Mouse (Mus musculus) hindbrain, embryonic 13.5 days (tissue): ENCODE results near the gene Snrnp70. TPM values are rescaled to one million over a fixed set of nuclear protein-coding genes. Genes with fewer than 3 reads are reported as not detected.
"Not testable (repeated sequence)": the region's sequence is repeated elsewhere in the genome, so short reads cannot be mapped to it uniquely, and the experiment has no call there.

ENCODE experiments used
- ATAC-seq: fragments of 200-750 bp; cut with Nextera tagmentation; 2 replicates; pipeline ENCODE4 v1.8.0; 2017; ENCODE audit warnings: moderate TSS enrichment; ENCODE audit not compliant: low FRiP score
- H3K27ac ChIP-seq: fragments of 300-500 bp; sonication (generic); 2 replicates; pipeline ENCODE4 v1.5.1; 2015; ENCODE audit warnings: inconsistent platforms, mild to moderate bottlenecking, moderate library complexity
- H3K27me3 ChIP-seq: fragments of 300-500 bp; sonication (generic); 2 replicates; pipeline ENCODE4 v1.6.1; 2015; ENCODE audit warnings: mild to moderate bottlenecking, inconsistent platforms
- H3K36me3 ChIP-seq: fragments of 300-500 bp; sonication (generic); 2 replicates; pipeline ENCODE4 v1.6.1; 2015; ENCODE audit warnings: mild to moderate bottlenecking, inconsistent platforms
- H3K4me1 ChIP-seq: fragments of 300-500 bp; sonication (generic); replicated peaks from 2 replicates; pipeline ENCODE4 v1.6.1; 2015; ENCODE audit warnings: inconsistent platforms
- H3K4me2 ChIP-seq: fragments of 300-500 bp; sonication (generic); 2 replicates; pipeline ENCODE4 v1.6.1; 2015; ENCODE audit warnings: inconsistent platforms, mild to moderate bottlenecking, moderate library complexity
- H3K4me3 ChIP-seq: fragments of 300-500 bp; sonication (generic); 2 replicates; pipeline ENCODE4 v1.5.1; 2015; ENCODE audit warnings: mild to moderate bottlenecking, inconsistent platforms
- H3K9ac ChIP-seq: fragments of 300-500 bp; sonication (generic); 2 replicates; pipeline ENCODE4 v1.6.1; 2015; ENCODE audit warnings: mild to moderate bottlenecking, inconsistent platforms
- H3K9me3 ChIP-seq: fragments of 300-500 bp; sonication (generic); 2 replicates; pipeline ENCODE4 v1.6.1; 2016; ENCODE audit warnings: inconsistent platforms
- WGBS: fragments of 180-500 bp; shearing (Covaris S2); methylation state at CpG from one replicate; pipeline ENCODE4 v1.1.7; 2015; 5-methylcytosine and 5-hydroxymethylcytosine counted together
- polyA plus RNA-seq: library from polyadenylated mRNA; unstranded; fragments of >200 nt; fragmentation: Nextera tagmentation; extraction: Ambion mirVana; gene quantifications from 2 replicates; pipeline ENCODE4 v1.2.1, GENCODE M21; 2015

Gene Snrnp70
- polyA plus RNA-seq, 1 experiment from 2014 or later, result 215 TPM

DNA sequence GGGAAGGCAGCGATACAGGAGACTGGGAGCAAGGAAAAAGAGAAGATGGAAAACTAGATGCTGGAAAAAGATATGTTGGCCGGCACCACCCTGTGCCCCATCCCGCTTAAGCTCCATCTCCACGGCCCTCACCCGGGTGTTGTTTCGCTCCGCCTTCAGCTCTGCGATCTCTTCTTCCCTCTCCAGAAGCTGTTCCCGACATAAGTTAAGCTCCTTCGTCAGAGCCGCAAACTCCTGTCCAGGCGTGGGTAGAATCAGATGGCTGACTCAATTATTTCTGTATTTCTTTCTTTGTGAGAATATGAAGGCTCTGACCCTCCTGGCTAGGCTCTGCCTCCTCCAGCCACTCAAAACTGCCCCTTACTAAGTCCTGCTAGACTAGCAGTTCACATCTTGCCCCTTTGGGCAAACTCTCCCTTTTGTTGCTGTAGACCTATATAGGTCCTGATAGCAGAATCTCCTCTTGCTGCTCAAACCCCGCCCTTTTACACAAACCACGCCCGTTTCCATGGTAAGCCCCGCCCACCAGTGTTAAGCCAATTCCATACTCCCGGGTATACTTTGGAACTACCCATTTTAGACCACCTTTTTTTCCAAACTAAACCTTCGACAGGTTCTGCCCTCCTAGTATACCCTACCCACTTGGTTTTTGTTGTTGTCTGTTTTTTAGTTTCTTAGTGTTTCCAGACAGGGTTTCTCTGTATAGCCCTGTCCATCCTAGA is 35.0 kb downstream of the Snrnp70 start:
- H3K36me3 ChIP-seq, result peaks cover 42% of the 10 kb centered on the region
- no peak overlapping the region for H3K9ac ChIP-seq
- no peaks in the 10 kb centered on the region for H3K9me3 ChIP-seq
- 55% methylated on average over 18 of the region's 18 CpGs for WGBS
- H3K27ac ChIP-seq, result no peak overlapping the region
- ATAC-seq, result 0 out of 2 replicates have a peak, but pooled peaks have one; percentile 1
- peak overlapping the region; percentile 45 for H3K4me3 ChIP-seq
- peak overlapping the region; percentile 84 for H3K4me2 ChIP-seq
- peaks cover 37% of the 10 kb centered on the region for H3K4me1 ChIP-seq
- H3K27me3 ChIP-seq, result peaks cover 41% of the 10 kb centered on the region

GRCm38 (mm10) chr7:45359081-45359480 is 36.5 kb downstream of the Snrnp70 start:
- H3K4me2 ChIP-seq, H3K27ac ChIP-seq: not testable (repeated sequence)
- peaks cover 56% of the 10 kb centered on the region for H3K36me3 ChIP-seq

GRCm38 (mm10) chr7:45356087-45356486 is 39.5 kb downstream of the Snrnp70 start:
- ATAC-seq, result no peak
- 62% methylated on average over 13 of the region's 13 CpGs for WGBS
- Histone ChIP-seq H3K9ac (no peak overlapping the region), H3K4me3 (no peak overlapping the region), H3K4me1 (peaks cover 2% of the 10 kb centered on the region; the same call in 1 of the 2 replicates), H3K27me3 (0 out of 2 replicates have a peak, but pooled peaks cover 10% of the 10 kb centered on the region), H3K4me2 (no peak overlapping the region), H3K9me3 (no peaks in the 10 kb centered on the region), H3K36me3 (peaks cover 80% of the 10 kb centered on the region), H3K27ac (no peak overlapping the region)

More at GRCm38 (mm10) chr7:45359081-45359480, 36.5 kb downstream of the Snrnp70 start:
- H3K9me3 ChIP-seq, H3K4me3 ChIP-seq, ATAC-seq, H3K9ac ChIP-seq: not testable (repeated sequence)
- WGBS, result 62% methylated on average over 10 of the region's 11 CpGs
- peaks cover 30% of the 10 kb centered on the region for H3K27me3 ChIP-seq
- H3K4me1 ChIP-seq, result peaks cover 24% of the 10 kb centered on the region

- H3K4me2 ChIP-seq, result no peak overlapping the region
Observed at GRCm38 (mm10) chr7:45355318-45356020, 40.1 kb downstream of the Snrnp70 start.

DNA sequence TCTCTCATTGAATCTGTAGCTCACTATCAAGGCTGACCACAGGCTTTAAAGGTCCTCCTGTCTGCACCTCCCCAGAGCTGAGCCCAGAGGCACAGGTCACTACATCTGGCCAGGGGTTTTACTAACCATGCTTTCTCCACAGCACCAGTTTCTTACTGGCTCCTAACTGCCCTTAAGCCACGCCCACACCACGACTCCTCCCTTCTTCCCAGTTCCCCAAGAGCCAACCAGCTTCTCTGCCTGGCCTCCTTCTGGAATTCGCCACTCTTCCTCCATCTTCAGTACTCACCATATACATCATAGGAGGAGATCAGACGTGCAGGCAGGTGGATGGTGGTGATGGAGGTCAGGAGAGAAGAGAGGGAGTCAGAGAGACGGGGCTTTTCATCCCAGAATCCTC is 42.5 kb downstream of the Snrnp70 start:
- no peak for ATAC-seq
- WGBS, result 24% methylated on average over 5 of the region's 5 CpGs
- H3K36me3 ChIP-seq, result peaks cover 95% of the 10 kb centered on the region

More at GRCm38 (mm10) chr7:45355318-45356020, 40.1 kb downstream of the Snrnp70 start:
- 77% methylated on average over 15 of the region's 15 CpGs for WGBS
- Histone ChIP-seq H3K4me1 (no peaks in the 10 kb centered on the region), H3K4me3 (no peak overlapping the region), H3K36me3 (peaks cover 86% of the 10 kb centered on the region), H3K9me3 (no peaks in the 10 kb centered on the region), H3K9ac (no peak overlapping the region), H3K27ac (no peak overlapping the region), H3K27me3 (0 out of 2 replicates have a peak, but pooled peaks cover 8% of the 10 kb centered on the region)
- no peak for ATAC-seq

GRCm38 (mm10) chr7:45346905-45347304 is 48.6 kb downstream of the Snrnp70 start:
- peaks cover 17% of the 10 kb centered on the region for H3K27me3 ChIP-seq
- no peak overlapping the region for H3K9ac ChIP-seq
- no peak overlapping the region for H3K27ac ChIP-seq
- WGBS, result 80% methylated on average over 13 of the region's 13 CpGs
- H3K9me3 ChIP-seq, result no peaks in the 10 kb centered on the region
- H3K4me2 ChIP-seq, result no peak overlapping the region
- peaks cover 82% of the 10 kb centered on the region for H3K36me3 ChIP-seq
- H3K4me3 ChIP-seq, result no peak overlapping the region
- H3K4me1 ChIP-seq, result no peaks in the 10 kb centered on the region
- ATAC-seq, result no peak

More for the DNA sequence above, 42.5 kb downstream of the Snrnp70 start:
- no peak overlapping the region for H3K27ac ChIP-seq
- no peaks in the 10 kb centered on the region for H3K27me3 ChIP-seq
- H3K4me1 ChIP-seq, result no peaks in the 10 kb centered on the region
- H3K9ac ChIP-seq, result no peak overlapping the region
- no peak overlapping the region for H3K4me2 ChIP-seq
- H3K4me3 ChIP-seq, result no peak overlapping the region
- H3K9me3 ChIP-seq, result no peaks in the 10 kb centered on the region

GRCm38 (mm10) chr7:45343543-45343942 is 52.0 kb downstream of the Snrnp70 start:
- Histone ChIP-seq H3K27me3 (peaks cover 31% of the 10 kb centered on the region), H3K4me2 (no peak overlapping the region), H3K36me3 (peaks cover 51% of the 10 kb centered on the region), H3K9ac (no peak overlapping the region), H3K9me3 (no peaks in the 10 kb centered on the region), H3K4me1 (peaks cover 21% of the 10 kb centered on the region), H3K4me3 (no peak overlapping the region), H3K27ac (no peak overlapping the region)
- no peak for ATAC-seq
- 29% methylated on average over 13 of the region's 13 CpGs for WGBS

GRCm38 (mm10) chr7:45342081-45342480 is 53.5 kb downstream of the Snrnp70 start:
- ATAC-seq, result no peak
- no peaks in the 10 kb centered on the region for H3K9me3 ChIP-seq
- peaks cover 36% of the 10 kb centered on the region for H3K36me3 ChIP-seq
- no peak overlapping the region for H3K4me3 ChIP-seq
- no peak overlapping the region for H3K9ac ChIP-seq
- peaks cover 28% of the 10 kb centered on the region for H3K4me1 ChIP-seq
- 93% methylated on average over 11 of the region's 11 CpGs for WGBS
- no peak overlapping the region for H3K27ac ChIP-seq
- peaks cover 46% of the 10 kb centered on the region for H3K27me3 ChIP-seq
- H3K4me2 ChIP-seq, result no peak overlapping the region

DNA sequence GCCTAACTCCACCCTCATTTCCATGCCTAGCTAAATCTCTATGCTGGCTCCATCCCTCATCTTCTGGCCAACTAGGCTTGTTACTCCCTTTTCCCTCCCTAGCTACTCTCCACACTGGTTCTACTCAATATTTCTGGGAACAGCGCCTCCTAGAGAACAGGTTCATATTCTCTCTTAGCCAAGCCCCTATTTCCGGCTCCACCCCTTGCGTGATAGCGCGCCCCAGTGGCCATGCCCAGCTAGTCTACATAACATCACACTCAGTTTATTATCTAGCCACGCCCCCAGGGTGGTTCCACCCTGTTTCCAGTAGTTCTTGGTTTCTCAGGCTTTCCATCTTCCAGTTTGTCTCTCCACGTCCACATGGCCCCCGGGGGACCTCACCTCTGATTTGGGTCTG is 54.2 kb downstream of the Snrnp70 start:
- Histone ChIP-seq H3K4me2 (peak overlapping the region; percentile 76; the same call in 1 of the 2 replicates), H3K36me3 (peaks cover 29% of the 10 kb centered on the region), H3K9ac (no peak overlapping the region), H3K4me1 (peaks cover 28% of the 10 kb centered on the region), H3K27ac (no peak overlapping the region), H3K4me3 (no peak overlapping the region), H3K27me3 (peaks cover 50% of the 10 kb centered on the region), H3K9me3 (no peaks in the 10 kb centered on the region)
- ATAC-seq, result no peak
- WGBS, result 3% methylated on average over 8 of the region's 8 CpGs

GRCm38 (mm10) chr7:45340669-45341068 is 54.9 kb downstream of the Snrnp70 start:
- no peaks in the 10 kb centered on the region for H3K9me3 ChIP-seq
- peak overlapping the region; percentile 76 for H3K4me2 ChIP-seq
- peaks cover 28% of the 10 kb centered on the region for H3K4me1 ChIP-seq
- peaks cover 22% of the 10 kb centered on the region for H3K36me3 ChIP-seq
- peak overlapping the region; percentile 47 for H3K4me3 ChIP-seq
- H3K9ac ChIP-seq, result peak overlapping the region; percentile 76; the same call in 1 of the 2 replicates
- 2% methylated on average over 11 of the region's 11 CpGs for WGBS
- no peak overlapping the region for H3K27ac ChIP-seq
- peaks cover 50% of the 10 kb centered on the region for H3K27me3 ChIP-seq
- ATAC-seq, result no peak

DNA sequence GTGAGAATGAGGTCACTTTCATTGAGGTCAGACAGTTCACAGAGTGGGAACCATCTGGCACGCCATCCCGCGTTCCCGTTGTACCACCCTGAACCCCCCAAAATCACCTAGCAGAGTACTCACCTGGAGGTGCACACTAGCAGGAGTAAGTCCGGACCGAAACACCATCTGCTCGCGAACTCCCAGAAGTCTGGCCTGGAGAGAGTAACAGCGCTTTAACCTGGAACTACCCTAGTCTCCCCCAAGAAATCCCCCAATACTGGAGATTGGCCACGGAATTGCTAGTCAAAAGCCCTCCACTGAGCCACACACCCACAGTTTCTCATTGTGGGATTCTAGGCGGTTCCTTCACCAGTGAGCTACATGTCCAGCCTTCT is 55.5 kb downstream of the Snrnp70 start:
- peaks cover 16% of the 10 kb centered on the region for H3K36me3 ChIP-seq
- peaks cover 50% of the 10 kb centered on the region for H3K27me3 ChIP-seq
- H3K4me2 ChIP-seq, result peak overlapping the region; percentile 76
- H3K9me3 ChIP-seq, result no peaks in the 10 kb centered on the region
- WGBS, result under 1% methylated on average over 11 of the region's 11 CpGs
- peak overlapping the region; percentile 47 for H3K4me3 ChIP-seq
- H3K9ac ChIP-seq, result peak overlapping the region; percentile 76
- no peak; the same call in 1 of the 2 replicates for ATAC-seq
- peaks cover 29% of the 10 kb centered on the region for H3K4me1 ChIP-seq
- no peak overlapping the region for H3K27ac ChIP-seq

- H3K27me3 ChIP-seq, result peaks cover 52% of the 10 kb centered on the region
- WGBS, result 1% methylated on average over 39 of the region's 39 CpGs
- peak overlapping the region; percentile 76 for H3K9ac ChIP-seq
- H3K9me3 ChIP-seq, result no peaks in the 10 kb centered on the region
- peak overlapping the region; percentile 73; the same call in 1 of the 2 replicates for H3K27ac ChIP-seq
- H3K4me1 ChIP-seq, result peaks cover 34% of the 10 kb centered on the region
- peak; percentile 79 for ATAC-seq
- peak overlapping the region; percentile 76 for H3K4me2 ChIP-seq
- peaks cover 12% of the 10 kb centered on the region for H3K36me3 ChIP-seq
- peak overlapping the region; percentile 47 for H3K4me3 ChIP-seq
Observed at GRCm38 (mm10) chr7:45339410-45340065, 56.0 kb downstream of the Snrnp70 start.
